Mouse (Mus musculus) liver, embryonic 14.5 days (tissue): ENCODE measurements around the gene Cdh23.

ENCODE experiments used
- CTCF ChIP-seq: IDR thresholded peaks from 2 replicates; pipeline ENCODE4 v1.5.1; 2016; ENCODE audit warnings: antibody characterized with exemption, low read depth, control low read depth
- EP300 ChIP-seq: IDR thresholded peaks from 2 replicates; pipeline ENCODE4 v1.6.1; 2016; ENCODE audit warnings: antibody characterized with exemption, low read depth

- TF ChIP-seq CTCF (no peak), EP300 (no peak)
These were observed 48.4 kb upstream of the Cdh23 start for GRCm38 (mm10) chr10:60744543-60745290.
